Mouse (Mus musculus) right cerebral cortex, postnatal 10 days (tissue): ENCODE measurements around the gene Pip.

Experiments
- DNase-seq, 2 experiments: peaks; one replicate each; pipeline ENCODE4 v3.0.0; 2021; ENCODE audit warnings: low spot score in 2 of 2

The Pip gene

DNA sequence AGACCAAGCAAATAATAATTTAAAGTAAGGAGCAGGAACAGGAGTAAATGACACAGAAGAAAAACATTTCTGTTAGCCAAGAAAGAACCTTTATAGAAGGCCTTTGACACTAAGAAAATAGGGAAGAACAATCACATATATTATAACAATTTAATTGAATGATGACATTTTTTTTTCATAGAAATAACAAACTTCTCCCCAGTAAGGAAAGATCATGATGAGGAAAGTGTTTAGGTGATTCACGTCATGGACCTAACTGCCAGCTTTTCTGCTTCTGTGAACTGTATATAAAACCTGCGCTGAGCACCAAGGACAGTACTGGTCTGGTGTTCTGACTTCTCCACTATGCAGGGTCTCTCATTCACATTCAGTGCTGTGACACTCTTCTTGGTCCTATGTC lies at the start of gene Pip:
TSS of gene Pip (plus strand) at position 301 of the 400 bp plus-strand sequence.
- no peak for DNase-seq

DNA sequence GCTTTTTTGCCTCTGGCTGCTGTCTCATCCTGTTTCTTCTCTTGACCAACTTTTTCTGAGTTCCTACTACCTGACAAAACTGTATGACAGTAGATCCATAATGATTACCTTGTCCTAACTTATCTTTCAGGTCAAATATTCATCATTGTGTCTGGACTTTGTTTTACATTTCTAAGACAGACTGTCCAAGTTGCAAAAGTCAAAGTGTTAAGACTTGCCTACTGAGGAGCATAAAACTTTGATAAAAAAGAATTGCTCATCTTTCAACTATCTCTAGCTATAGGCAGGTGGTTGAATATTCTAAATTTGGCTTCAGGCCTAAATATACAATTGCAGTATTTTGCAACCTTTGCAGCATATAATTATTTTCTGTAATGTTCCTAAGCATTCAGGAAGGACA lies 23.2 kb upstream of the Pip start:
- DNase-seq = no peak

DNA sequence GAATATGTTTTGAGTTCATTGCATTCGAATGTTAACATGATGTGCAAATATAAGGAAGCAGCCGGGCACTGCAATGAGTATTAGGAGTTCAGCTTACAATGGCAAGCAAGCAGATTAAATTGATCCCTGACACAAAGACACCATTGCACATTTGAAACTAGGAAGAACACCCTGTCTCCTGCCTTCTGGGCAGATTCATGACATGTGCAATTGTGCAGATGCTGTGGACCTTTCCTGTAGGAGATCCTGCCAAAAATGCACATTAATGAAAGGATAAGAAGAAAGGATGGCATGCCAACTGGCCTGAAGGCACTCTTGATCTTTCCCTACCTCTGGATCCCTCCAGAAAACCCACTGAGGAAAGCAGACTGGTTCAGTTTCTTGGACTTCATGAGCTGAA lies 17.8 kb upstream of the Pip start:
- no peak for DNase-seq

DNA sequence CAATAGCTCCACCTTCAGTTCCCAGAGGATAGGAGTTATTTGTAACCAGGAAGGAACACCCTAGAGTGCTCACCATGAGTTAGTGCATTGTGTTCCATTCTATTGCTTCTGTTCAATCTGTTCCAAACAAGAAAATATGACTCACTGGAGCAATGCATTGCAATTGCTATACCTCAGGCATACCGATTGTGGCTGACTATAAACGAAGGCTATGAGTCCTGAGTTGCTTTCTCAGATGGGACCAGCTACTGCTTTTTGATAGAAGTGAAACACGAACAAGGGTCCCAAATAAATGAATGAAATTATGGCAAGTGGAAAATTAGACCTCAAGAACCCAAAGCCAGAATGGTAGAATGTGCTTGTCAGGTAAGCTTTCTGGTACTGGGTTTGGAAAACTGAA lies 5.4 kb downstream of the Pip start, which contains the start of gene Sval2:
TSS of gene Sval2 (plus strand) at position 301 of the 400 bp plus-strand sequence.
- no peak for DNase-seq

DNA sequence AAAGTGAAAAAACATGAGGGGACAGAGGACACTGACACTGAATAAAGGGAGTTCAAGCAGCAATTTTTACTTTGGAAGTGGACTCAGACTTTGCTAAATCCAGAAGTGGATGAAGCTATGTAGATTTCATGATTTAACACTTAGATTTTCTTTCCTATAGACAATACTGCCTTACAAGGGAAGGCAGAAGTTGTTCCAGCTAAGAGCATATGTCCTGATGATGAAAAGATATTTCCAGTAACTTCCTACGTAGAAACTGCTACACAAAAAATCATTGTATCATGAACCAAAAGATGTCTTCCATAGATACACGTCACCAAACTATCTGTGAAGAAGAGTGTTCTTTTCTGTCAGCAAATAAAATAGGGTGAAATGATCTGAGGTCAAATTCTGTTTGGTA lies 16.7 kb downstream of the Pip start:
- no peak for DNase-seq
